Mouse (Mus musculus) heart, embryonic 13.5 days (tissue): ENCODE measurements at regions not wholly inside any gene's neighbourhood (a gene's known extent, or its start where the extent isn't known, plus 50 kb on each side); places are given as distances from the start of the nearest gene placed in this dataset.
"Not testable (repeated sequence)": the region's sequence is repeated elsewhere in the genome, so short reads cannot be mapped to it uniquely, and the experiment has no call there.

Experiments used
- ATAC-seq: fragments of 200-750 bp; cut with Nextera tagmentation; 2 replicates; pipeline ENCODE4 v1.8.0; 2017; ENCODE audit warnings: moderate TSS enrichment; ENCODE audit not compliant: insufficient number of reproducible peaks, low FRiP score, low TSS enrichment; ENCODE audit errors: extremely low read depth
- H3K27ac ChIP-seq: fragments of 300-500 bp; sonication (generic); replicated peaks from 2 replicates; pipeline ENCODE4 v1.5.1; 2015; ENCODE audit warnings: moderate library complexity, mild to moderate bottlenecking, inconsistent platforms
- H3K27me3 ChIP-seq: fragments of 300-500 bp; sonication (generic); replicated peaks from 2 replicates; pipeline ENCODE4 v1.6.1; 2015; ENCODE audit warnings: mild to moderate bottlenecking, inconsistent platforms
- H3K36me3 ChIP-seq: fragments of 300-500 bp; sonication (generic); 2 replicates; pipeline ENCODE4 v1.6.1; 2015; ENCODE audit warnings: mild to moderate bottlenecking, inconsistent platforms
- H3K4me1 ChIP-seq: fragments of 300-500 bp; sonication (generic); 2 replicates; pipeline ENCODE4 v1.6.1; 2015; ENCODE audit warnings: inconsistent platforms
- H3K4me2 ChIP-seq: fragments of 300-500 bp; sonication (generic); 2 replicates; pipeline ENCODE4 v1.6.1; 2015; ENCODE audit warnings: inconsistent platforms, mild to moderate bottlenecking, moderate library complexity
- H3K4me3 ChIP-seq: fragments of 300-500 bp; sonication (generic); 2 replicates; pipeline ENCODE4 v1.5.1; 2015; ENCODE audit warnings: moderate library complexity, mild to moderate bottlenecking, inconsistent platforms
- H3K9ac ChIP-seq: fragments of 300-500 bp; sonication (generic); 2 replicates; pipeline ENCODE4 v1.6.1; 2015; ENCODE audit warnings: inconsistent platforms, mild to moderate bottlenecking, moderate library complexity
- H3K9me3 ChIP-seq: fragments of 300-500 bp; sonication (generic); 2 replicates; pipeline ENCODE4 v1.6.1; 2016; ENCODE audit warnings: inconsistent platforms
- WGBS: fragments of 180-500 bp; shearing (Covaris S2); methylation state at CpG from one replicate; pipeline ENCODE4 v1.1.7; 2015; ENCODE audit warnings: mixed read lengths; 5-methylcytosine and 5-hydroxymethylcytosine counted together

DNA sequence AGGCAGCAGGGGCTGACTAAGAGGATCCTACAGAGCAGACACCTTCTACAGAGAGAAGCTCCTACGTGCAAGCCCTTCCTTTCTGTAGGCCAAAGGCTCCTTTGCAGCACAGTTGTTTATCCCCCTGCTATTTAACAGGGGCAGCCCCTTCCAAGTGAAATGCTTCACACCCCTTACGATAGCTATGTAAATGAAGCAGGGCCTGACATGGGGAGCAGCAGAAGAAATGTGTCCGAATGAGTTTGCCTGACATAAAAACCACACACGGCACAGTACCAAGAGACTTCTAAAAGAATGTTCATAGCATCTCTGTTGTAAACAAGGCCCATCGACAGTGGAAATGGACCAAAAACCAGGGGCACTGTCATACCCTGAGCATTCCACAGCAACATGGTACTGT, 259.3 kb upstream of the Smim15 start:
- ATAC-seq = no peak
- WGBS = 58% methylated on average over 5 of the region's 5 CpGs
- H3K4me3 ChIP-seq = no peak overlapping the region
- H3K27ac ChIP-seq = no peak overlapping the region
- H3K27me3 ChIP-seq = no peaks in the 10 kb centered on the region
- H3K36me3 ChIP-seq = 0 out of 2 replicates have a peak, but pooled peaks cover 5% of the 10 kb centered on the region
- no peak overlapping the region for H3K9ac ChIP-seq
- H3K4me1 ChIP-seq = peaks cover 18% of the 10 kb centered on the region
- no peak overlapping the region for H3K4me2 ChIP-seq
- no peaks in the 10 kb centered on the region for H3K9me3 ChIP-seq

DNA sequence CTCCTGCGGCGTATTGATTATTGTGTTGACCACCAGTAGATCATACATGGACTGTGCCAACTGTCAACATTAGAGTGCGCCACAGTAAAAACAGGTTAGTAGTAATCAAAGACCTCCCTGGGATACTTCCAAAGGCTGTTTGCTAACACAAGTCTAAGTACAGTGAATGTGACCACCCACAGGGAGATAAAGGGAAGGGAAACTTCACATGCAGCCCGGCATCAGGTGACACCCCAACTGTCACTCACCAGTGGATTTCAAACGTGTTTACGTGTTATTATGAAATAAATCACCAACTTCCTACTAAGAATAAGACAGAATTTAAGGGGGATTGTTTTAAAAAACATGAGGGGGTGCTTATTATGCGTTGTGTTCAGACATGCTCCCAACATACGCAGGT, 262.5 kb upstream of the Smim15 start:
- no peak overlapping the region for H3K4me3 ChIP-seq
- no peak overlapping the region for H3K27ac ChIP-seq
- no peak for ATAC-seq
- no peaks in the 10 kb centered on the region for H3K9me3 ChIP-seq
- whole genome bisulfite sequencing = 82% methylated on average over 8 of the region's 8 CpGs
- H3K27me3 ChIP-seq = no peaks in the 10 kb centered on the region
- no peak overlapping the region for H3K4me2 ChIP-seq
- peaks cover 4% of the 10 kb centered on the region; the same call in 1 of the 2 replicates for H3K4me1 ChIP-seq
- no peaks in the 10 kb centered on the region for H3K36me3 ChIP-seq
- no peak overlapping the region for H3K9ac ChIP-seq

DNA sequence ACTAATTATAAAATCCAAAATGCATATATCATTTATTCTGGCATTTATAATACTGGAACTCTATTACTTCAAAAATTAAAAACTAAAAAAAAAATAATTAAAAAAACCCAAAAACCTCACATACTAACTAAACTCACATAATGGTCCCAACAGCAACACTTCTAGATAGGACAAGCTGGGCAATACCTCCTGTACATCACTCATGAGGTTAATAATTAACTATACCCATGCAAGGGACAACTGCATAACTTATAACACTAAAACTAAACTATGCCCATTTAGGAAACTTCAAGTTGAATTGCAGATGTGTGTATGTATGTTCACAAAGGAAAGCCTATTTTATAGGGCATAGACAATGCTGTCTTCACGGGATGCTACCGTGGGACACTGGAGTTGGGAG, 263.0 kb upstream of the Smim15 start:
- Histone ChIP-seq H3K9me3 (no peaks in the 10 kb centered on the region), H3K4me1 (peaks cover 4% of the 10 kb centered on the region; the same call in 1 of the 2 replicates), H3K4me3 (no peak overlapping the region), H3K36me3 (no peaks in the 10 kb centered on the region), H3K4me2 (no peak overlapping the region), H3K9ac (no peak overlapping the region), H3K27ac (no peak overlapping the region), H3K27me3 (no peaks in the 10 kb centered on the region)
- WGBS = 94% methylated on average over 2 of the region's 2 CpGs
- no peak for ATAC-seq

DNA sequence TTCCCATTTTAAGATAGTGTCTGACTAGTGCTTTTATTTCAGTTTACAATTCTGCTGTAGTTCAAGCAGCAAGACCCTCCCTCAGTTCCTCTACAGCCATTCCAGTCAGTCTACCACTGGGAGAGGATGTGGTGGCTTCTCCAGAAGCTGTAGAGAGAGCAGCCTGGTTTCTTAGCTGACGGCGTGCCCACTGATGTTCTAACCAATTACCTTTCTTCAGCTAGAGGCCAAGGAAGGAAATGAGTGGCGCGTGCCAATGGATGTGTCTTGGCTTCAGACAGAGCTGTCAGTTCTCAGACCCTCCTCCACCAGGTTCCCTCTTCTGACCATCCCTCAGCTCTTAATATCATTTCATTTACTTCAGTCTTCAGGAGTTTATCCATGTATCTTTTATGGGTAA, 264.7 kb upstream of the Smim15 start:
- 86% methylated on average over 4 of the region's 4 CpGs for WGBS
- H3K27me3 ChIP-seq = no peaks in the 10 kb centered on the region
- H3K9me3 ChIP-seq = no peaks in the 10 kb centered on the region
- H3K4me1 ChIP-seq = peaks cover 4% of the 10 kb centered on the region; the same call in 1 of the 2 replicates
- no peak overlapping the region for H3K4me3 ChIP-seq
- no peak overlapping the region for H3K27ac ChIP-seq
- no peak overlapping the region for H3K9ac ChIP-seq
- no peak overlapping the region for H3K4me2 ChIP-seq
- ATAC-seq = no peak
- no peaks in the 10 kb centered on the region for H3K36me3 ChIP-seq

DNA sequence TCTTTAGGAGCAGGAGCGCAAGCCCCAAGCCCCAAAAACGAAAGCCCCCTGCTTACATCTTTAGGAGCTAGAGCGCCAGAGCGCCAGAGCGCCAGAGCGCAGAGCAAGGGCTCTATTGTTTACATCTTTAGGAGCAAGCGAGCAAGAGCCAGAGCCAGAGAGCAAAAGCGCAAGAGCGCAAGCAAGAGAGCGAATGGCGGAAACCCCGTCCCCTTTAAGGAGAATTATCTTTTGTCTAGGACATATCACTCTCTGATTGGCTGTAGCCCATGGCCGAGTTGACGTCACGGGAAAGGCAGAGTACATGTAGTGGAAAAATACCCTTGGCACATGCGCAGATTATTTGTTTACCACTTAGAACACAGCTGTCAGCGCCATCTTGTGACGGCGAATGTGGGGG, 269.7 kb upstream of the Smim15 start:
- H3K36me3 ChIP-seq, H3K9ac ChIP-seq, ATAC-seq, H3K27me3 ChIP-seq, H3K4me2 ChIP-seq, H3K9me3 ChIP-seq, H3K27ac ChIP-seq, H3K4me3 ChIP-seq, H3K4me1 ChIP-seq: not testable (repeated sequence)
- 92% methylated on average over 19 of the region's 19 CpGs for WGBS

DNA sequence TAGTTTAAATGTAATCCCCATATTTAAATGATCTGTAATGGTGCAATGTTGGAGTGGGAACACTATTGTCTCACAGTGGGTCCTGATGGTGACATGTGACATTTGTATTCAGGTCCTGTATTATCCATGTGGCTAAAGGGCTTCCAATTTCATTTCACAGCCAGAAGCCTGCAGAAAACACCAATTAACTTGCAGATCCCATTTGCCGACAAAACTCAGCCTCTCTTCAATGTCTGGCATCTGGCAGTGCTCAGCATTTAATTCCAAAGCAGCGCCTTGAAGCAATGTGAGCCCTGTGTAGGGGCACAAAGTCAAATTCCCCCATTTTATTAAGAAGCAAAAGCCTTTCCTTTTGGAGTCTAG, 277.0 kb upstream of the Smim15 start:
- H3K27ac ChIP-seq = no peak overlapping the region
- no peak overlapping the region for H3K4me2 ChIP-seq
- no peak overlapping the region for H3K9ac ChIP-seq
- H3K36me3 ChIP-seq = peaks cover 13% of the 10 kb centered on the region
- H3K4me1 ChIP-seq = no peaks in the 10 kb centered on the region
- no peak overlapping the region for H3K4me3 ChIP-seq
- H3K9me3 ChIP-seq = no peaks in the 10 kb centered on the region
- WGBS = 81% methylated on average over 2 of the region's 2 CpGs
- ATAC-seq = no peak
- H3K27me3 ChIP-seq = no peaks in the 10 kb centered on the region

DNA sequence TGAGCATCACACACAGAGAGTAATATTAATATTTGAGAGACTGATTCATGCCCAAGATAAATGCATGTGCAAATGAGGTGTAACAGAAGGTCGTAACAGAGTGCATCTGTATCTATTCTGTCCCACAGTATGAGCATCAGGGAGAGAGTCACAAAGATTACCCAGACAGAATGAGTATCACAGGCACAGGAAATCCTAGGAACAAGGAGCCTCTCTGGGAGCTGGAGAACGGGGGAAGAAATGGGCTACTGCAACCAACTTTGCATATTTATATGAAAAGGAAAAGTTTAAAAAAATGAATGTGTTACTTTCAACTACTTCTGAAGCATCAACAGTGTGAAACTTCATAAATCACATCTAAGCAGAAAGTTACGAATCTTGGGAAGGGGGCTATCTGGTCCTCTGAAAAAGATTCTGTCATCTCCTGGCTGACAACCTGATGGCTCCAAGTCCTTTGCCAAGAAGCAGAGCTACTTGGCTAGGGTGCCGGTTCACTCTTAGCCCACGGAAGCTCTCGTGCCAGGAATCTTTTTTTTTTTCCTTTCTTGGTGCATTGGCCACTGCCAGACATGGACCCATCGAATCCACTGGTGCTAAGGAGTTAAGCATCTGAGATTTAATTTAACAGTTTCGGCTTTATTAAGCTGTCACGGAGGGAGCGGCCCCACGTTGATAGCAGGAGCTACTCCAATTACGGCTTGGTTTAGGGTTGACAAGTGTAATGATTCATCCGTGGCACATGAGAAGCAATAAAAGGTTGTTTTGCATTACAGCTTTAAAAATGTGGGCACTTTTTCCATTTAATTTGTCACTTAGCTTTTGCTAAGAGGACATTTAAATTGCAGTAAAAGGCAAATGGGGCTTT, 277.6 kb upstream of the Smim15 start:
- no peak for ATAC-seq
- Histone ChIP-seq H3K4me2 (no peak overlapping the region), H3K4me1 (no peaks in the 10 kb centered on the region), H3K36me3 (peaks cover 13% of the 10 kb centered on the region), H3K27me3 (no peaks in the 10 kb centered on the region), H3K9ac (no peak overlapping the region), H3K27ac (no peak overlapping the region), H3K9me3 (no peaks in the 10 kb centered on the region), H3K4me3 (no peak overlapping the region)
- 81% methylated on average over 13 of the region's 13 CpGs for WGBS

DNA sequence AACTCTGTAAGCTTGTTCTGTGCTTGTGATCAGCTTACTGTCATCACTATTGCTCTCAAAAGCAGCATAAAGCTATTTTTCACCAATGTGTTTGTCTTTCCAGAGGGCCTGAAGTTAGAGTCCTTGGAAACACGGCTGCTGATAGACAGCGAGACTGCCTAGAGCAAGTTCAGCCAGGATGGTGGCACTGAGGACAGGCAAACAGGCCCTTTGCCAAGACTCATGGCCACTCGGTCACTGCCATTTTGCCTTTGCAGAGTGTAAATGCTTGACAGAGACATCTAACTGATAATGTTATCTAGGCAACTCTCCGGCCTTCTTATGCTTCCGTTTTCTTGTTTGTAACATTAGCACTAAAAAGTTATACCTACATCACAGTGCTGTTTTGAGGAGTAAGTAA, 280.3 kb upstream of the Smim15 start:
- no peak overlapping the region for H3K27ac ChIP-seq
- no peaks in the 10 kb centered on the region for H3K9me3 ChIP-seq
- no peak for ATAC-seq
- no peak overlapping the region for H3K4me2 ChIP-seq
- peaks cover 7% of the 10 kb centered on the region; the same call in 1 of the 2 replicates for H3K36me3 ChIP-seq
- WGBS = 71% methylated on average over 5 of the region's 5 CpGs
- no peaks in the 10 kb centered on the region for H3K27me3 ChIP-seq
- no peak overlapping the region for H3K4me3 ChIP-seq
- no peak overlapping the region for H3K9ac ChIP-seq
- H3K4me1 ChIP-seq = no peaks in the 10 kb centered on the region

DNA sequence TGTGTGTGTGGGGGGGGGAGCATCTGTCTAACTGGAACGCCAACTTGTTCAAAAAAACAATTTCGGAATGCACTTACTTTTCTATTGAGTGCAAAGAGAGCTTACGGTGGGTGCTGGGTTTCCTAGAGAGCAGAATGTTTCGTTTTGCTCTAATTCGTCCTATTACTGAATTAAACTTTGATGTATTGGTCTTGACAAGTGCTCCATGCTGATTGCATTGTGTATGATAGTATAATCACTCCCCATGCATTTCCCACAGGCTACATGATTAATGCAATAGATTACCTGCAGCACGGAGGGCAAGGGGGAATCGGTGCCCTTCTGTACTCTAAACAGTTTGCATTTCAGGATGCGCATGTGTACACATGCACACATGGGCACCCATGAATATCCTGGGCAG, 283.7 kb upstream of the Smim15 start:
- no peak overlapping the region for H3K4me2 ChIP-seq
- H3K4me3 ChIP-seq = no peak overlapping the region
- ATAC-seq = no peak
- no peaks in the 10 kb centered on the region for H3K4me1 ChIP-seq
- no peak overlapping the region for H3K27ac ChIP-seq
- H3K36me3 ChIP-seq = peaks cover 6% of the 10 kb centered on the region; the same call in 1 of the 2 replicates
- no peaks in the 10 kb centered on the region for H3K27me3 ChIP-seq
- H3K9ac ChIP-seq = no peak overlapping the region
- no peaks in the 10 kb centered on the region for H3K9me3 ChIP-seq
- WGBS = 86% methylated on average over 8 of the region's 8 CpGs

DNA sequence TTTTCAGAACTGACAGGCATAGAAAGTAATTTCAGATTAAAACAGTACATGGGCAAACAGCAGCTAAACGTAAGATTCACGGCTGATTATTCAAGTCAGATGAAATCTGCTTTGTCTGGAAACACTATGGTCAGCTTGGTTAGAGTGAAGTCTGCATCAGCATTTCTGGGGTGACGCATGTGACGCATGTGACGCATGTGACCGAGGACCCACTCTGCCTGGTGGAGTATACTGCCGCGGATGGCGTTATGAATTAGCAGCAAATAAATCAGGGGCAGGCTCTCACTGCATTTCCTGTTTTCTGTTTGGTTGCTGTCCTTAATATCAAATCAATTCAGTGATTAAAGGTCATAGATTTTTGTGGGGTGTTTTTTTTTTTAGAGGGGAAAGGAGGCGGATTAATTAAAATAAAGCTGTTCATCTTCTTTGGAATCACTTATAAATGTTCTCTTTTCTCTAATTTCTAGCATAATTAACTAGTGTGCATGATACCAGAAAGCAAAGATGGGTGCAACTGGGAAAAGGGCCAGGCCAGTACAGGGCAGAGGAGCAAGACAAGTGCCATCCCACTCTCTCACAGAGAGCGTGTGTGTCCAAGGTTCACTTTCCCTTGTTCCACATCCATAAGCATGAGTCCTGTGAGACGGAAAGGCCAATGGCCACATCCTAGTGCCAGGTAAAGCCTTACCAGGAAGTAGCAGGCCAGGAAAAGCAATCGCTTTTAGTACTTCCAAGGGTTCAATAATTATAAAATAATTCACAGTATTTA, 285.7 kb upstream of the Smim15 start:
- no peaks in the 10 kb centered on the region for H3K4me1 ChIP-seq
- ATAC-seq = no peak
- H3K4me2 ChIP-seq = no peak overlapping the region
- H3K27me3 ChIP-seq = no peaks in the 10 kb centered on the region
- WGBS = 84% methylated on average over 13 of the region's 13 CpGs
- H3K9me3 ChIP-seq = no peaks in the 10 kb centered on the region
- H3K27ac ChIP-seq = no peak overlapping the region
- peaks cover 10% of the 10 kb centered on the region; the same call in 1 of the 2 replicates for H3K36me3 ChIP-seq
- no peak overlapping the region for H3K4me3 ChIP-seq
- H3K9ac ChIP-seq = no peak overlapping the region

DNA sequence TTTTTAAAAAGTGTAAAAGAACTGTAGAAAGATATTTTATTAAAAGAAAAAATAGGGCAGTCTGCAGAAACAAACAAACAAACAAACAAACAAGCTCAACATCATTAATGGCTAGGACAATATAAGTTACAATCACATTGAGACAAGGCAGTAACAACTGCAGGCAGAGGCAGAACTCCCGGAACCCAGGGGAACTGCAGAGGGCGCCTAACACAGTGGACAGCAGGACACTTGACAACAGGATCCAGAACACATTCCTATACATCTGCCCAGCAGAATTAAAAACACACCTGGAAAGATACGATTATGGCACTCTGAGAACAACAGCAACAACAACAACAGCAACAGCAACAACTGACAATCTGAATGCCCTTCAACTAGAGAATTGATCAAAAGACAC, 291.5 kb upstream of the Smim15 start:
- Histone ChIP-seq H3K4me1 (no peaks in the 10 kb centered on the region), H3K36me3 (peaks cover 13% of the 10 kb centered on the region; the same call in 1 of the 2 replicates), H3K4me2 (no peak overlapping the region), H3K4me3 (no peak overlapping the region), H3K9me3 (no peaks in the 10 kb centered on the region), H3K9ac (no peak overlapping the region), H3K27me3 (no peaks in the 10 kb centered on the region), H3K27ac (no peak overlapping the region)
- ATAC-seq = no peak
- 47% methylated on average over 3 of the region's 3 CpGs for WGBS
